Mouse (Mus musculus) urinary bladder, adult 2 months (tissue): ENCODE results near the gene Uvrag. TPM values are rescaled to one million over a fixed set of nuclear protein-coding genes. Genes with fewer than 3 reads are reported as not detected.
"Not testable (repeated sequence)": the region's sequence is repeated elsewhere in the genome, so short reads cannot be mapped to it uniquely, and the experiment has no call there.

Experiments used
- DNase-seq: peaks from one replicate; pipeline ENCODE4 v3.0.0; 2022; ENCODE audit warnings: low spot score
- polyA plus RNA-seq: library from polyadenylated mRNA; depleted of rRNA; stranded (reverse); fragments of >200 nt; gene quantifications from 2 replicates; pipeline ENCODE4 v1.2.3, GENCODE M21; 2012

Gene Uvrag
- polyA plus RNA-seq, 1 experiment: 19.4 TPM

DNA sequence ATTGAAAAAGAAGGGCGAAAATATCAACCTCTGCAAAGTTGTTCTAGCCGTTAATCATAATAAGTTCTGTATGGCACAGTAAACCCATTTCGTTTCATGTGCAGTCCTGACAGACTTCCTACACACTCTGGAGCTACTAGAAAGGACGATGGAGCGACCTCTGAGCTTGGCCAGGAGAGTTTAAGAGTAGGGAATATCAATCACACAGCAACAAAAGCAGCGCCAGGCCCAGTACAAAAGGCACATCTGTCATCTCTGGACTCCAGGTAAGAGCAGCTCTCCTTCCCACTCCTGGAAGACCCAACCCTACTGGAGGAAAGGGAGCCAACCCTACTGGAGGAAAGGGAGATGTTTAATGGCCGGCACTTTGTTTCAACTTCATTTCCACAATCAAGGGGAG is 43.2 kb downstream of the Uvrag start:
- DNase-seq: no peak

DNA sequence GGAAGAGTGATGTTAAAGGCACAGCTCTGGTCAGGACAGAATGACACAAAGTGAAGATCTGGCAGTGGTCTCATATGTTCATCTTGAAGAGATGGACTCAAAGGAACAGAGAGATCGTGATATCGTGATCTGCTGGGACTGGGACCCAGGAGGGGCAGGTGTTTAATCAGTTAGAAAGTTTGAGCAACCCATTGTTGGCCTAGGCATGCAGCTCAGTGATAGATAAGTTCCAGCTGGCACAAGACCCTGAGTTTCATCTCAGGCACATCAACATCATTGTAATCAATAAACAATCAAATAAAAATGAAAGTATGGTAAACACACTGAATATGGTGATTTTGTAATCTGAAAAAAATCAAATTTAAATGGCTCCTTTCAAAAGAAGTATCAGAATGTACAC is 43.8 kb downstream of the Uvrag start:
- no peak for DNase-seq

DNA sequence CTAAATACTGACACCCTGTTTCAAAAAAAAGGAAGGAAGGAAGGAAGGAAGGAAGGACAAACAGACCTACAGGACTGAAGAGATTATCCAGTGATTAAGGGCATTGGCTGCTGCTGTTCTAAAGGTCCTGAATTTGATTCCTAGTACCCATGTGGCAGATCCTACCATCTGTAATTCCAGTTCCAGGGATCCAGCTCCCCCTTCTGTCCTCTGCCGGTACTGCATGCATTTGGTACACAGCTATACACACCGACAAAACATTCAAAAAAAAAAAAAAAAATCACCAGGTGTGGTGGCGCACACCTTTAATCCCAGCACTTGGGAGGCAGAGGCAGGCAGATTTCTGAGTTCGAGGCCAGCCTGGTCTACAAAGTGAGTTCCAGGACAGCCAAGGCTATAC is 45.8 kb downstream of the Uvrag start:
- no peak for DNase-seq

DNA sequence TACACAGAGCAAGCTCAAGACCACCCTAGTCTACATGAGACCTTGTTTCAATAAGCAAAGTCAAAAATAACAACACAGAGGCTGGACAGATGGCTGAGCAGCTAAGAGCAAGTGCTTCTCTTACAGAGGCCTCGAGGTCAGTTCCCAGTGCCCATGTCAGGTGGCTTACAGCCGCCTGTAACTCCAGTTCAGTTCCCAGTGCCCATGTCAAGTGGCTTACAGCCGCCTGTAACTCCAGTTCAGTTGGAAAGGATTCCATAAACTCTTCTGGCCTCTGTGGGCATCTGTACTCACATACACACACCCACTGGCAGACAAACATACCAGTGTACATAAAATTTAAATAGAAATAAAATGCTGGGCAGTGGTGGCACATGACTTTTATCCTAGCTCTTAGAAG is 46.6 kb downstream of the Uvrag start:
- DNase-seq: no peak

DNA sequence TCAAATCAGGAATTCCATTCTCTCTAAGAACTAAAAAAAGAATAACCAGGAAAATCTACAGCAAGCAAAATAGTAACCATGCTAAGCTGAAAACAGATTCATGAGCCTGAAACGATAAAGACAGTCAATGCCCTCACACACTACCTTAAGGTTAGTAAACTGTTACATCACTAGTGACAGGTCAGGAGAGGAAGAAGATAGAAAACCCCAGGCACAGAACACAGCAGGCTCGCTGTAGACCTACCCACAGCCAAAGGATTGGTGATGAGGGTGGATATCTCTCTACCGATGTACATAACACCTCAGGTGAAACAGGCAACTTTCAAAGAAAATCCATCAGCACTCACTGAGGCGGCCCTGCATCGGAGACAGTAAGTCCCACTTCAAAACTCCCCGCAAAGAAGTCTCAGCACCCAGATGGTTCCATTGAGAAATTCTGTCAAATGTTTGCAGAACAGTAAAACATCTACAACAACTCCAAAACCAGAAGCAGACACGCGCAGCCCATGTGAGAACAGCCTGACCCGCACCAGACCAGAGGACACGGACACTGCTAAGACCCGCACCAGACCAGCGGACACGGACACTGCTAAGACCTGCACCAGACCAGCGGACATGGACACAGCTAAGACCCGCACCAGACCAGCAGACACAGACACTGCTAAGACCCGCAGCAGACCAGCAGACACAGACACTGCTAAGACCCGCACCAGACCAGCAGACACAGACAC is 48.9 kb downstream of the Uvrag start:
- DNase-seq: no peak

DNA sequence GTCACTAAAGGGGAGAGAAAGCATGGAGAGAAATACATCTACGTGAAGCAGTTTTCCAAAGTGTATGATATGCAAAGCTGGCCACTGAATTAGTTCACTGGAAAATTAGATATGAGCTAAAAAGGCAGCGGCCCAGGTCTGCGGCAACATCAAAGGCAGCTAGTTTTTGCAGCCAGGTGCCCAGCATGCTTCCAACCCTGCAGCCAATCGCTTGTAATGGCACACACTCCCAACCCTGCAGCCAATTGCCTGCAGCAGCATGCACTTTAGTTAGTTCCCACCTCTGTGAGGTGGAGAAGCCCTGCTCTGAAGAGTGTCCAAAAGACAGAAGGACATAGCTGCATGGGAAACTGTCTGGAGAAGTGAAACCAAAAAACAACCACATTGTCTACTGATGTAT is 51.2 kb downstream of the Uvrag start:
- DNase-seq: no peak

DNA sequence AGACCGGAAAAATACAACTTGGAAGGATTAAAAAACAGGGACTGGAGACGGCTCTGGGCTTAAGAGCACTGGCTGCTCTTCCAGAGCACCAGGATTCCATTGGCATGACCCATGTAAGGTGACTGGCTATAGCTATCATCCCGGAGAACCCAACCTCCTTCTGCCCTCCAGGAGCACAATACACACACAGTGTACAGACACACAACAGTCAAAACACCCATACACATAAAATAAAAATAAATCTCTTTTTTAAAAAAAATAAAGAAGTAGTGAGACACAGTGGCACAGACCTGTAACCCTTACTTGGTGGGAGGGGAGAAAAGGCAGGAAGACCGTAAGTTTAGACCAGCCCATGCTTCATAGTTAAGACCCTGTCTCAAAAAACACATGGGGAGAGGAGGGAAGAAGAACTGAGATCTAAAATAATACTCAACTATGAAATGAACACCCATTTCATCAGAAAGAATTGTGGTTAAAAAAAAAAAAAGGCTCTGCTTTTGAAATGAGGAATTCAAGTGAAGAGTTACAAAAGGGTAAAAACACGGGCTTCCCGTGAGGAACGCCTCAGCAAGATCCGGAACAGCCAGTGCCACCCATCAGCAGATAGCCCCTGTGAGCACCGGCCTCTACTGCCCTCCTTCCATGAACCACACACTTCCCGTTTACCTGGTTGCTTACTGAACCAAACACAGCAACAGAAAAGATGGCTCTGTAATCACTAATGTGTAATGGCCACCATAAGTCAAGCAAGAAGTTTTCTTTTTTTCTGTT is 52.2 kb downstream of the Uvrag start:
- DNase-seq: no peak

DNA sequence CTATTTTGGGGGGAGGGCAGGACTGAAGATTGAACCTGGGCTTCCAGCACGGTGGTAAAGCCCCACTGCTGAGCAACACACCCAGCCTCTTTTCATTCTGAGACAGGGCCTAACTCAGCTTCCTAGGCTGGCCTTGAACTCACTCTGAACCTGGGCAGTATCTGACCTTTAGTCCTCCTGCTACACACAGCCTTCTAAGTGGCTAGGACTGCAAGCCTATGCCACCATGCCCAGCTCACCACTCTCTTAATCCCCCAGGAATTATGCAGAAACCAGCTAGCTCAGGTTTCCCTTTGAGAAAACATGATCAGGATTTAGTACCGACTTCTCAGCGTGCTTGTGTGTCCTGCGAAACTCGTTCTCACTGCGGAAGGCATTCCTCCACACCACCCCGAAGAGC is 53.4 kb downstream of the Uvrag start:
- DNase-seq: no peak

DNA sequence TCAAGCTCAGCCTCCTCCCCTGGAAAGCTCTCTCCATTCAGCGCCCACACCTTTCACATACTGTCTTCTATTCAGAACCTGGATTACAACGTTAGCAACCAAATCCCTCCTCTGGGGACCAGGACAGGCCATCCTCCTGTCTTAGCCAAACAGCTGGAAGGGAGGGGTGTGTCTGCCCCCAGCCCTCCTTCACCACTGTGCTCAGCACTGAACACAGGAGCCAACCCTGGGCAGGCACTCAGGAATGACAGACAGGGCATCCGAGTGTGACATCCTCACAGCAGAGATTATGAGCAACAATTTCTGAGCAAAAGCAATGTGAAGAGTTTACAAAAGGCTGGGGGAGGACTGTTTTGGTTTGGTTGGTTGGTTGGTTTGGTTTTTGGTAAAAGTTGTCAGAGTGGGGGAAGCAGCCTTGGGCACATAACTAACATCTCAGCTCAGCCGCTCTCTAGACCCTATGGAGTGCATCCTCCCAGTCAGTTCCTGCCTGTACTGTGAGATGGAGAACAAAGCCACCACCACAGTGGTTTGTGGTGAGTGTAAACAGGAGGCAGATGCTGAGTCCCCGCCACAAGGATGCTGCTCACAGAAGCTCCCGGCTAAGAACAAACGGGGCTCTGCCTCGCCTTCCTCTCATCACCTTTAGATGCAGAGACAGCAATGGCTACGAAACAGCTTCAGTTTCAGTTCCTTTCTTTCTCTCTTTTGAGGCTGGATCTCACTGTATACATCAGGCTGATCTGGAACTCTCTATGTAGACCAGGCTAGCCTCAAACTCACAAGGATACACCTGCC is 54.1 kb downstream of the Uvrag start:
- DNase-seq: no peak

DNA sequence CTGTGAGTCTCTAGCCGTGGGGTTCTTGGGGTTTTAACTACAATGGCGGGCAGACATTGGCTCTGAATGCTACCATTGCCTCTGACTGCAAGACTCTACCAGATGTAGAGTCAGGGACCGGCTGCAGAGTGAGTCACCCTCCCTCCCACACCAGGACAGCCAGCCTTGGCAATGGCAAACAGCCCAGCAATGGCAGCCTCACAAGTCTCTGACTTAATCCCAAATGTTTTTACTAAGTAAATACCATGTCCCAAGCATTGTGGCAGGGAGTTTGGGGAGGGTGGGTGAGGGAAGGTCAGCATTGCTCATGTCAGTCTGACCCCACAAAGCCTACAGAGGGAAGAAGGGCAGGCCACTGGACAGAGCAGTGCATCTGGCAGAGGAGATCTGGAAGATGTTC is 55.7 kb downstream of the Uvrag start:
- no peak for DNase-seq

DNA sequence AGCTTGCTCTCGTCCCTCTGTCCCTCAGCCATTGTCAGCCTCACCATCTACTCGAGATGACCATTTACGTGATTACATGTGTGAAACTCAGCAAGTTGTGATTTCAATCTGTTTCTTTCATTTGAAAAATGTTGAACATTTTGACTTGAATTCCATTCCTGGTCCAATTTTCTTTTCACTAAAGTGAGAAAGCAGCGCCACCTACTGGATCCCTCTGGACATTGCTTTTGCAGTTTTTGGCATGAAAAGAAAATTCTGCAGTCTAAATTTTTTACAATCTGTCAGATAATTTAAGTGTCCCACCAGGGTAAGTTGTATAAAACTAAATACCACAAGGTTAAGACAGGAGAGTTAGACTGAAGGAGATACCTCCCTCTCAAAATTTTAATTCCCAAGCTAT is 61.4 kb downstream of the Uvrag start:
- no peak for DNase-seq

DNA sequence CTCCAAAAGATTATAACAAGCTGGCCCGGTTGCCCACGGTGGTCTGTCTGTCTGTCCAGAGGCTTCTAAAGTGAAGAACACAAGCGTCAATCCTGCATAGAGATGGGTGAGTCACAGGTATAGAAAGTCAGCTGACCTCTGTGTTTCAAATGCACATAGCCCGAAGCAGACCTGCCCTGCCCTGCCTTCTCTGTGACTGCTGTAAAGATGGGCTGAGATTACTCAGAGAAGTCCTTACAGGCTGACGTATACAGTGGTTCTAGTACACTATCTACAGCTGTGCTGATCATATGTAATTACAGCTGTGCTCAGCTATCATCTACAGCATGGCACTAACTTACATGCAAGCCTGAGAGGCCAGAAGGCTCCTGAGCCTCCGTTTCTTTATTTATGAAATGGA is 62.1 kb downstream of the Uvrag start:
- DNase-seq: no peak

DNA sequence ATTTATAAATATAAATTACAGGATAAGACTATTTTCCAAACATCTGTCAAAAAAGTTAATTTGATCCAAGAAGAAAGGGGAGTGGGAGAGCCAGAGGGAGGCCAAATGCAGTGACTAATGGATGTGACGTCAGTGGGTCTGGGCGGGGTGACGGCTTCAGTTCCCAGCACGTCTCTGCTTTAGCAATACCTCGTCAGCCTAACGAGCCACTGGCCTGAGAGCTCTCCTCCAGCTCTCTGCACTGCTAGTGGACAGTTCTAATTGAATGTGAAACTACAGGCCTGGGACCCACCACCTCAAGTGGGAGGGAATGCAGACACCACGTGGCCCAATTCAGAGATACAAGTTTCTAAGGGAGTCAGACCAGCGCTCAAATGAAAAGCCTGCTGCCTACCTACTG is 63.7 kb downstream of the Uvrag start:
- no peak for DNase-seq

DNA sequence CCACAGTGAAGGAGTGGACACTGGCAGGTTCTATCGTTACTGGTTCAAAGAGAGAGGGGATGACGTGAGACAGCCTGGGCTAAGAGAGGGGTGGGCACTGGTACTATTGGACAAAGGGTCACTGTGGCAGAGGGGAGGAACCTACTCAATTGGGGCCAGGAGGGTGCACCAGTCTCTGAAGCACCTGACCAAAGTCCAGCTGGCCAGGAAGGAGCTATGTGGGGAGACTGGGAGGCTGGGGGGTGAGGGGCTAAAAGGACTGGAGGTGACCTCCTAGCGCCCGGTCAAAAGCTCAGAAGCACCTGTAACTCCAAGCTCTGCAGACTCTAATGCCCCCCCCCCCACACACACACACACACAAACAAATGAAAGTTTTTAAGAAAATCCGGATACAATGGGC is 65.8 kb downstream of the Uvrag start:
- DNase-seq: no peak

DNA sequence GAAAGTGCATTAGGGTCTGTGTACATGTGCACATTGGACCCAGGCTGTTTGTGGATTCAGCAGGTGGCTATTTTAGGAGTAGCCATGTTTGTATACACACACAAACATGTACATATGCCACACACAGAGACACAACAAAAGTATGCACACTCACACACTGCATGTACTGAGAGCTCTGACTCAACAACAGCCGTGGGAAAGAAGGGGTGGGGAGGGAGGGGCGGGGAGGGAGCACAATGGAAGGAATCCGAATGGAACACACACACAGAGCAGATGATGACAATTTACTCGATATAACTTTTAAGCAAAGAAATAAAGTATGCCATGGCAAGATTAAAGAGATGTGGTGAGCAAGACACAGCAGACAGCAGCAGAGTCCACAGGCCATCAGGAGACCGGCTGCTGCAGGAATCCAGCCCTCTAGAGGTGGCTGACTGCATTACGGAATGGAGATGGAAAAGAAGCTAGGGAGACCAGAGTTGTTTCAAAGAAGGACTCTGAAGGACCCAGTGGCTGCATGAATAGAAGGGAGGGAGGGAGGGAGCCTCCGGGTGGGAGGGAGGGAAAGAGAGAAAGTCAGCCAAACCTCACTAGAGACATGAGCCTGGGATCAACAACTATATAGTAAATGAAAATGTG is 67.1 kb downstream of the Uvrag start:
- DNase-seq: no peak

DNA sequence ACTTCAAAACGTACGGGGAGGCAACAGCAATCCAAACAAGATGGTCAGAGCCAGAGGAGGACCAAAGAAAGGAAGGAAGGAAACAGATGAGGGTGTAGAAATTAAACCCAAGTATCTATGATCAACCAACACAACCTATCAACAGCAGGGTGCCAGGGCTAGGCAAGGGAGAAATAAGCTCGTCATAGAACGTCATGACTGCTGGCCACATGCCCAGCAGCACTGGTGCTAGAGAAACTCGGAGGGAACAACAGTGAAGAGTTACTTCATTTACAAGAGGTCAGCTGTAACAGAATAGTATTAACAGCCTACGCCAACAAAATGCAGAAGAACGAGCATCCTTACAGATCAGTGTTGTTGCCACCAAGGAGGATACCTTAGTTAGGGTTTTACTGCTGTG is 73.2 kb downstream of the Uvrag start:
- no peak for DNase-seq

DNA sequence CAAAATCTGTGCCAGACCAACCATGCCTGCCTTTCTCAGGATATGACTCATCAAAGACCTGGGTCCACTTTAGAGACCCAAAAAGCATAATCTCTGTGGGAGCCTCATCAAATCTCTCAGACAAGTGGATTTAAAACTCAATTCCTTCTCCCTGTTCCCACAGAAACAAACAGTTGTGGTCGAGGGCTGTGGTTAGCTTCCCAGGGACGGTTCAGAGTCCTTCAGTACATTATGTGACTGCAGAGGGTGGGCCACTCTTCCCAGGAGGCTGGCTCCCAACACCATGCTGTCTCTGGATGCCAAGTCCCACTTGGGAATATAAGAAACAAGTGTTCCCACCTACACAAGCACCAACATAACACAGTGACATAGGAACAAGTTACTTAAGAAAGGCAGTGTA is 75.0 kb downstream of the Uvrag start:
- no peak for DNase-seq

DNA sequence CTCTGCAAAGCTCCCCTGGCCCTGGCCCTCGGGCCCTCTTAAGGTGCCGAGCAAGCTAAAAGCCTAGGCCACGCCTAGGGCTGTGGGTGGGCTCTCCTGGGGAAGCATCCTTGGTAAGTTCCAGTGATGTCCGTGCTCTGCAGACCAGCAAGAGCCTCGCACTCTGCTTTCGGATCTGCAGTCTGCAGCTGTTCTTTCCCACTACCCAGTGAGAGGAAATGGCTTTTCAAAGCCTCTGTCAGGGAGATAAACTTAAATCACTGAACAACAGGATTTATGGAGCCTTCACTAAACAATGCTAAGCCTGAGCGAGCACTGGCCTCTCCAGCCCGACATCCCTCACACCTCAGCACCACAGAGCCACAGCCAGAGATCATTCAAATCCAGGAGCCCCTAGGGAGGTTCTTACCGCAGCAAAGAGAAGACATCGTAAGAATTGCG is 75.5 kb downstream of the Uvrag start:
- DNase-seq: no peak

DNA sequence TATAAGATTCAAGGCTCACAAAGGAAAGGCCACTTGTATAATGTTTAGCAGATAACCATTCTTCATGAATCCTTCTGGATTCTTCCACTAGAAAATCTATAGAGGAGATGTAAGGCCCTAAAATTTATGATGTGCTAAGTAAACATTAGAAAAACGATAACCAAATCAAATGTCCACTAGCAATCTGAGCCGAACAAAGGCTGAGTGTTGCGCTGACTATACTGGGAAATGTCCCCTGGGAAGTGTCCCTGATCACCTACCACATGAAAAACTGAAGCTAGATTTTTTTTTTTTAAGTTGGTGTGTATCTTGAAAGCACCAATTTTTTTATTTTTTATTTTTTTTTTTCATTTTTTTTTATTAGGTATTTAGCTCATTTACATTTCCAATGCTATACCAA is 76.1 kb downstream of the Uvrag start:
- DNase-seq: no peak

DNA sequence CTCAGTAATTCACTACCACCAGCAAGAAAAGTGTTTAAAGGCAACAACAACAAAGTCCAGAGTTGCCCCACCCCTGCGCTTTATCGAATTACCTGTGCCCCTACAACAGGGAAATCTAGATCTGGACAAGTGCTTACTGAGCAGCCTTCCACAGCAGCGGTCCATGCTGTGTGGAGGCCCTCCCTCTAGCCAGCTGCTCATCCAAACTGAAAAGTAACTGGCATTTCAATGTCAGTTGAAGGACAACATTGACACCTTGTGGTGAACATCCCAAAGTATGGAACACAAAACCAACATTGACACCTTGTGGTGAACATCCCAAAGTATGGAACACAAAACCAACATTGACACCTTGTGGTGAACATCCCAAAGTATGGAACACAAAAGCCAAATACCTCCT is 78.7 kb downstream of the Uvrag start:
- DNase-seq: not testable (repeated sequence)

DNA sequence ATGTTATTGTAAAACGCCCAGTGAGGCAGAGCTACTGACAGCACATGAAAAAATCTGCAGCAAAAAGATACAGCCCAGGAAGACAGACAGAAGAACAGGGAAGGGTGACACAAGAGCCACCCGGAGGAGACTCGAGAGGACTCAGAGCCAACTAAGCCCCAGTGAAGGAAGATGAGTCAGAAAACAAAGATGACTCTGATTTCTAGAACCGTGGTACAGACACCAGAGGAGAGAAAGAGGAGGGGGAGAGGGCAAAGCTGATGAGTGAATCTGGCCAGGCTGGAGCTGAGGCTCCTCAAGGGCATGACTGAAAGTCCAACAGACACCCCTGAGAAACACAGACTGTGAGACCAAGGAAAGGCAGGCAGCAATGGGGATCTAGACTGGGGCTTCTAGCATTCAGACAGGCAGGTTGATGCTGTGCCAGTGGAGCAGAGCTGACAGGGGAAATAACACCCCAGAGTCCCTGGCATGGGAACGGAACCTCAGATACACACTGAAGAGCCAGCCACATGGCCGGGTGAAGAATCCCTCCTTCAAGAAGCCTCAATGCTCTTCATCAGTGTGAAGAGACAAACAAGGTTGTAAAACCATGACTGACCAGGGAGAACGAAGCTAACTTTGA is 79.8 kb downstream of the Uvrag start:
- DNase-seq: no peak

DNA sequence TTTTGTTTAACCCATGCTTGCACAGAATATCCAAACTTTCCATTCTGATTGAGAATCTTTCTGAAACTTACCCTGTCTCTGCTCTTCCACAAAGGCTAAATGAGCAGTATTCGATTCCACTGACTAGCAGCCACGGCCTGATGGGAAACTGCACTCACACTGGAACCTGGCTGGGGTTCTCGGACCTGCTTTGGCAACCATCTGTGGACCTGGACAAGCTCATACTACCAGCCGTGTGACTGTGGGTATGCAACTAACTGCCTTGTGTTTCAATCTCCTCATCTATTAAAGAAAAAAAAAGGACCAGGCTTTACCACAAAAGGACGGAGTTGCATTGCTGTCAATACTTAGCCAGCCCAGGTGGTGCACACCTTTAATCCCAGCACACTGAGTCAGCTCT is 80.5 kb downstream of the Uvrag start:
- DNase-seq: no peak
